Mouse (Mus musculus) midbrain, embryonic 15.5 days (tissue): ENCODE measurements around the gene 1700011M02Rik. TPM values are rescaled to one million over a fixed set of nuclear protein-coding genes. Genes with fewer than 3 reads are reported as not detected.

Experiments
- polyA plus RNA-seq: library from polyadenylated mRNA; unstranded; fragments of >200 nt; fragmentation: Nextera tagmentation; extraction: Ambion mirVana; gene quantifications from 2 replicates; pipeline ENCODE4 v1.2.1, GENCODE M21; 2015

1700011M02Rik gene
- polyA plus RNA-seq, 1 experiment from 2014 or later: not detected

Other genes with a start within 250 kb of the 1700011M02Rik start
- not detected in 2 replicates for gene Gm3880, start 221.9 kb upstream of the 1700011M02Rik start, polyA plus RNA-seq
- not detected in 2 replicates for gene Gm9112, start 201.3 kb upstream of the 1700011M02Rik start, polyA plus RNA-seq
- gene Dmrtc1b, start 201.0 kb upstream of the 1700011M02Rik start, polyA plus RNA-seq: not detected in 2 replicates
- gene Dmrtc1c1, start 105.9 kb upstream of the 1700011M02Rik start, polyA plus RNA-seq: not detected in 2 replicates
- gene Dmrtc1c2, start 54.3 kb upstream of the 1700011M02Rik start, polyA plus RNA-seq: not detected in 2 replicates
- gene 1700031F05Rik, start 40.9 kb upstream of the 1700011M02Rik start, polyA plus RNA-seq: not detected in 2 replicates
- gene Dmrtc1a, start 218 bp upstream of the 1700011M02Rik start, polyA plus RNA-seq: 1.8 and 2.5 TPM in 2 replicates
- gene 1700018G05Rik, start 19.5 kb downstream of the 1700011M02Rik start, polyA plus RNA-seq: not detected in 2 replicates